Mouse (Mus musculus) forebrain, embryonic 10.5 days (tissue): ENCODE data around the gene Smad6. TPM values are rescaled to one million over a fixed set of nuclear protein-coding genes. Genes with fewer than 3 reads are reported as not detected.

Experiments
- DNase-seq: peaks from one replicate; pipeline ENCODE4 v3.0.0-alpha.2; 2017; ENCODE audit warnings: low spot score; ENCODE audit errors: extremely low spot score
- H3K27ac ChIP-seq: fragments of 300-500 bp; sonication (generic); 2 replicates; pipeline ENCODE4 v1.5.1; 2016; ENCODE audit warnings: mild to moderate bottlenecking
- H3K27me3 ChIP-seq: fragments of 300-500 bp; sonication (generic); 2 replicates; pipeline ENCODE4 v1.6.1; 2016; ENCODE audit warnings: mild to moderate bottlenecking; ENCODE audit not compliant: poor library complexity, severe bottlenecking
- H3K36me3 ChIP-seq: fragments of 300-500 bp; sonication (generic); replicated peaks from 2 replicates; pipeline ENCODE4 v1.6.1; 2016; ENCODE audit warnings: mild to moderate bottlenecking, moderate library complexity
- H3K4me1 ChIP-seq: fragments of 300-500 bp; sonication (generic); 2 replicates; pipeline ENCODE4 v1.6.1; 2016
- H3K4me3 ChIP-seq: fragments of 300-500 bp; sonication (generic); 2 replicates; pipeline ENCODE4 v1.5.1; 2016; ENCODE audit warnings: mild to moderate bottlenecking, moderate library complexity
- H3K9me3 ChIP-seq: fragments of 300-500 bp; sonication (generic); 2 replicates; pipeline ENCODE4 v1.6.1; 2016; ENCODE audit warnings: mild to moderate bottlenecking, moderate library complexity
- WGBS: fragments of 180-500 bp; shearing (Covaris S2); methylation state at CpG from one replicate; pipeline ENCODE4 v1.1.7; 2016; 5-methylcytosine and 5-hydroxymethylcytosine counted together
- polyA plus RNA-seq: library from polyadenylated mRNA; unstranded; fragments of >200 nt; fragmentation: Nextera tagmentation; extraction: Ambion mirVana; gene quantifications from 2 replicates; pipeline ENCODE4 v1.2.1, GENCODE M21; 2016

Gene Smad6
- polyA plus RNA-seq, 1 experiment from 2014 or later: 3.7 TPM

GRCm38 (mm10) chr9:63912051-63912450 lies 109.8 kb downstream of the Smad6 start:
- no peak for DNase-seq
- no peak overlapping the region for H3K27ac ChIP-seq
- peaks cover 4% of the 10 kb centered on the region; the same call in 1 of the 2 replicates for H3K4me1 ChIP-seq
- no peak overlapping the region for H3K4me3 ChIP-seq
- no peaks in the 10 kb centered on the region for H3K36me3 ChIP-seq
- H3K9me3 ChIP-seq: no peaks in the 10 kb centered on the region
- WGBS: 69% methylated on average over 9 of the region's 9 CpGs
- no peaks in the 10 kb centered on the region for H3K27me3 ChIP-seq

GRCm38 (mm10) chr9:63909618-63910017 lies 112.2 kb downstream of the Smad6 start:
- Histone ChIP-seq H3K9me3 (peaks cover 1% of the 10 kb centered on the region; the same call in 1 of the 2 replicates), H3K4me3 (no peak overlapping the region), H3K27ac (no peak overlapping the region), H3K36me3 (no peaks in the 10 kb centered on the region), H3K27me3 (no peaks in the 10 kb centered on the region), H3K4me1 (no peaks in the 10 kb centered on the region)
- WGBS: 22% methylated on average over 5 of the region's 5 CpGs
- peak; percentile 80 for DNase-seq

GRCm38 (mm10) chr9:63904543-63904942 lies 117.3 kb downstream of the Smad6 start:
- DNase-seq: no peak
- 90% methylated on average over 2 of the region's 2 CpGs for WGBS
- H3K27me3 ChIP-seq: no peaks in the 10 kb centered on the region
- no peak overlapping the region for H3K4me3 ChIP-seq
- H3K9me3 ChIP-seq: peaks cover 11% of the 10 kb centered on the region; the same call in 1 of the 2 replicates
- no peak overlapping the region for H3K27ac ChIP-seq
- H3K4me1 ChIP-seq: no peaks in the 10 kb centered on the region
- H3K36me3 ChIP-seq: no peaks in the 10 kb centered on the region

Other genes starting within 250 kb of the Smad6 start
- gene Lctl, start 95.1 kb upstream of the Smad6 start, polyA plus RNA-seq: 0.11 TPM in 1 of 2 replicates, not detected in the other
- 47.5 and 49.3 TPM in 2 replicates for gene Zwilch, start 151.0 kb upstream of the Smad6 start, polyA plus RNA-seq
- gene Rpl4, start 151.3 kb upstream of the Smad6 start, polyA plus RNA-seq: 1,283 and 1,312 TPM in 2 replicates
- gene Snapc5, start 157.2 kb upstream of the Smad6 start, polyA plus RNA-seq: 35.6 and 38.1 TPM in 2 replicates
- 3.6 and 4.4 TPM in 2 replicates for gene Uchl4, start 213.1 kb upstream of the Smad6 start, polyA plus RNA-seq
- gene Map2k1, start 231.6 kb upstream of the Smad6 start, polyA plus RNA-seq: 74.9 and 81.7 TPM in 2 replicates